Mouse (Mus musculus): Measurements from ENCODE around the gene Pla2g3. TPM values are rescaled to one million over a fixed set of nuclear protein-coding genes. Genes with fewer than 3 reads are reported as not detected.

Pla2g3 gene
- polyA plus RNA-seq, 3 experiments from 2014 or later: 0.12 to 0.28 TPM; not detected in 1

- peak; percentile 39 for ATAC-seq
These were observed 51.2 kb downstream of the Pla2g3 start for GRCm38 (mm10) chr11:3539111-3539825.

GRCm38 (mm10) chr11:3539826-3540196 is 51.7 kb downstream of the Pla2g3 start:
- no peak for ATAC-seq

GRCm38 (mm10) chr11:3540451-3541085 is 52.5 kb downstream of the Pla2g3 start, which contains the start of gene Smtn:
Smtn (minus strand) TSS chr11:3540612.
- ATAC-seq: no peak

- no peak for ATAC-seq
These were observed 53.8 kb downstream of the Pla2g3 start for GRCm38 (mm10) chr11:3541932-3542331.

GRCm38 (mm10) chr11:3543001-3543400 is 54.9 kb downstream of the Pla2g3 start:
- ATAC-seq: no peak

- ATAC-seq: no peak
These were observed 56.3 kb downstream of the Pla2g3 start for GRCm38 (mm10) chr11:3544409-3544808.

- ATAC-seq: no peak
These were observed 57.6 kb downstream of the Pla2g3 start for GRCm38 (mm10) chr11:3545531-3546241.

- no peak for ATAC-seq
These were observed 58.1 kb downstream of the Pla2g3 start for GRCm38 (mm10) chr11:3546242-3546562.

GRCm38 (mm10) chr11:3547047-3547446 is 59.0 kb downstream of the Pla2g3 start:
- no peak for ATAC-seq

- ATAC-seq: no peak
These were observed 59.9 kb downstream of the Pla2g3 start for GRCm38 (mm10) chr11:3547969-3548368.

- ATAC-seq: no peak
These were observed 60.6 kb downstream of the Pla2g3 start for GRCm38 (mm10) chr11:3548564-3549295.

Other genes starting within 250 kb of the Pla2g3 start
- 100 to 1,000 TPM; 162 to 177 (median 172) TPM for gene Drg1, start 221.9 kb upstream of the Pla2g3 start, polyA plus RNA-seq (2017; shearing (Covaris generic))
- gene Patz1, start 199.4 kb upstream of the Pla2g3 start, polyA plus RNA-seq (2017; shearing (Covaris generic)): 10 to 100 TPM; 15.5 to 19.6 (median 16.0) TPM
- gene Pik3ip1, start 157.9 kb upstream of the Pla2g3 start, polyA plus RNA-seq (2017; shearing (Covaris generic)): 10 to 100 TPM; 11.5 to 59.1 (median 35.3) TPM
- gene Limk2, start 79.1 kb upstream of the Pla2g3 start, polyA plus RNA-seq (2017; shearing (Covaris generic)): 10 to 100 TPM; 84.8 to 90.3 (median 87.8) TPM
- gene Rnf185, start 35.9 kb upstream of the Pla2g3 start, polyA plus RNA-seq (2017; shearing (Covaris generic)): 10 to 100 TPM; 16.8 to 28.4 (median 21.9) TPM
- gene Inpp5j, start 16.5 kb downstream of the Pla2g3 start, polyA plus RNA-seq (2017; shearing (Covaris generic)): not detected
- 10 to 100 TPM in 1 of 3 experiments, 1 to 10 TPM in 2; 5.6 to 20.7 (median 8.1) TPM for gene Selenom, start 26.4 kb downstream of the Pla2g3 start, polyA plus RNA-seq (2017; shearing (Covaris generic))
- gene Smtn, start 52.3 kb downstream of the Pla2g3 start, polyA plus RNA-seq (2017; shearing (Covaris generic)): 1 to 10 TPM; 1.5 to 7.4 (median 4.3) TPM
- gene Morc2a, start 160.9 kb downstream of the Pla2g3 start, polyA plus RNA-seq (2017; shearing (Covaris generic)): 10 to 100 TPM in 2 of 3 experiments, 1 to 10 TPM in 1; 5.9 to 12.6 (median 10.4) TPM